Mouse (Mus musculus) telencephalon, adult 2 months (tissue): Measurements from ENCODE around the gene Gm21874.
"Not testable (repeated sequence)": the region's sequence is repeated elsewhere in the genome, so short reads cannot be mapped to it uniquely, and the experiment has no call there.

ENCODE experiments used
- DNase-seq: peaks from one replicate; pipeline ENCODE4 v3.0.0-alpha.2; 2011; ENCODE audit warnings: low read depth, low spot score

Gene Gm21874

DNA sequence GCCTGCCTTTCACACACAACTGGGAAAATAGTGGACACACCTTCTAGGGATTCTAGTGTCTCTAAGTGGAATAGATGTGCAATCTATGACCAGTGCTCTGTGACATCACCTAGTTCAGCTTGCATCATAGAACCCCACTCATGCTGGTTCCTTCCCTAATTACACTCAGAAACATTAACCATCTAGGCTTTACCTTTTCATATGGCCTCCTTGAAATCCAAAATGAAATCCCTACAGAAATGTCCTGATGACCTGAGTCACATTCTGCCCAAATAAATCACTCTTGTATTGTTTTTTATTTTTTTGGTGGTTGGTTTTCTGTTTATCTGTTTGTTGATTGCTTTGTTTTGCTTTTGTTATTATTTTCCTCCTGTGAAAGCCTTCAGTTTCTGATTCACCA is at the start of gene Gm21874:
Gene Gm21874 (minus strand): TSS at position 101 of the 400 bp plus-strand sequence.
- DNase-seq: not testable (repeated sequence)
